Mouse (Mus musculus) gastrocnemius, adult 2 months (tissue): ENCODE measurements at regions not wholly inside any gene's neighbourhood (a gene's known extent, or its start where the extent isn't known, plus 50 kb on each side); places are given as distances from the start of the nearest gene placed in this dataset.
"Not testable (repeated sequence)": the region's sequence is repeated elsewhere in the genome, so short reads cannot be mapped to it uniquely, and the experiment has no call there.

Experiments used
- DNase-seq: peaks from one replicate; pipeline ENCODE4 v3.0.0; 2022
- H3K27ac ChIP-seq: fragments of 200-600 bp; 2 replicates; pipeline ENCODE4 v1.8.1; 2022; ENCODE audit warnings: mild to moderate bottlenecking
- H3K4me3 ChIP-seq: fragments of 200-600 bp; 2 replicates; pipeline ENCODE4 v1.8.1; 2022; ENCODE audit warnings: mild to moderate bottlenecking, moderate library complexity
- CTCF ChIP-seq: fragments of 200-600 bp; IDR thresholded peaks from 2 replicates; pipeline ENCODE4 v1.8.1; 2022; ENCODE audit warnings: antibody characterized with exemption, mild to moderate bottlenecking, moderate library complexity
- intact Hi-C: fragments of 180-260 bp; cut with DNase I; formaldehyde crosslinking; loops from one replicate; pipeline ENCODE4 v1.15.1; 2025

GRCm38 (mm10) chr9:52935082-52935481 is 255.5 kb upstream of the AI593442 start:
- H3K27ac ChIP-seq: no peak overlapping the region
- DNase-seq: no peak
- no peak overlapping the region for H3K4me3 ChIP-seq
- TF ChIP-seq CTCF: no peak
- intact Hi-C loops: no loop called here

GRCm38 (mm10) chr9:52917516-52917915 is 237.9 kb upstream of the AI593442 start:
- intact Hi-C loops: no loop called here
- no peak for TF ChIP-seq CTCF
- no peak for DNase-seq
- no peak overlapping the region for H3K27ac ChIP-seq
- no peak overlapping the region for H3K4me3 ChIP-seq

- DNase-seq, H3K27ac ChIP-seq, H3K4me3 ChIP-seq, intact Hi-C loops: not testable (repeated sequence)
Measured at GRCm38 (mm10) chr9:52888653-52889052, 209.1 kb upstream of the AI593442 start.

- DNase-seq, H3K27ac ChIP-seq, intact Hi-C loops, H3K4me3 ChIP-seq: not testable (repeated sequence)
Measured at GRCm38 (mm10) chr9:52887997-52888396, 208.4 kb upstream of the AI593442 start.

- Histone ChIP-seq H3K4me3 (no peak overlapping the region), H3K27ac (no peak overlapping the region)
- DNase-seq: no peak
- intact Hi-C loops: no loop called here
- TF ChIP-seq CTCF: no peak
Measured at GRCm38 (mm10) chr9:52867236-52867635, 187.7 kb upstream of the AI593442 start.

GRCm38 (mm10) chr9:52860327-52860726 is 180.7 kb upstream of the AI593442 start:
- Histone ChIP-seq H3K27ac (no peak overlapping the region), H3K4me3 (no peak overlapping the region)
- intact Hi-C loops: no loop called here
- DNase-seq: no peak
- no peak for TF ChIP-seq CTCF

GRCm38 (mm10) chr9:52858411-52858810 is 178.8 kb upstream of the AI593442 start:
- no peak for DNase-seq
- Histone ChIP-seq H3K27ac (no peak overlapping the region), H3K4me3 (no peak overlapping the region)
- intact Hi-C loops: no loop called here
- no peak for TF ChIP-seq CTCF

GRCm38 (mm10) chr9:52853338-52853737 is 173.8 kb upstream of the AI593442 start:
- TF ChIP-seq CTCF: no peak
- no peak for DNase-seq
- Histone ChIP-seq H3K27ac (peak overlapping the region; percentile 66), H3K4me3 (no peak overlapping the region)
- intact Hi-C loops: no loop called here

GRCm38 (mm10) chr9:52850552-52850951 is 171.0 kb upstream of the AI593442 start:
- no peak for DNase-seq
- Histone ChIP-seq H3K4me3 (no peak overlapping the region), H3K27ac (no peak overlapping the region)
- intact Hi-C loops: no loop called here
- no peak for TF ChIP-seq CTCF

- no peak for TF ChIP-seq CTCF
- no peak for DNase-seq
- intact Hi-C loops: no loop called here
- Histone ChIP-seq H3K4me3 (no peak overlapping the region), H3K27ac (no peak overlapping the region)
Measured at GRCm38 (mm10) chr9:52849931-52850330, 170.4 kb upstream of the AI593442 start.

GRCm38 (mm10) chr9:52841105-52841504 is 161.5 kb upstream of the AI593442 start:
- no peak overlapping the region for H3K4me3 ChIP-seq
- intact Hi-C loops: no loop called here
- H3K27ac ChIP-seq: no peak overlapping the region
- TF ChIP-seq CTCF: no peak
- DNase-seq: no peak

GRCm38 (mm10) chr9:52839996-52840395 is 160.4 kb upstream of the AI593442 start:
- intact Hi-C loops: no loop called here

GRCm38 (mm10) chr9:52836151-52836630 is 156.6 kb upstream of the AI593442 start:
- intact Hi-C loops: no loop called here
- no peak overlapping the region for H3K4me3 ChIP-seq
- no peak for TF ChIP-seq CTCF
- DNase-seq: no peak
- no peak overlapping the region for H3K27ac ChIP-seq

More at GRCm38 (mm10) chr9:52839996-52840395, 160.4 kb upstream of the AI593442 start:
- no peak overlapping the region for H3K4me3 ChIP-seq
- H3K27ac ChIP-seq: no peak overlapping the region
- no peak for DNase-seq
- no peak for TF ChIP-seq CTCF

- Histone ChIP-seq H3K4me3 (no peak overlapping the region), H3K27ac (no peak overlapping the region)
- DNase-seq: no peak
- no peak for TF ChIP-seq CTCF
- intact Hi-C loops: no loop called here
Measured at GRCm38 (mm10) chr9:52835481-52836150, 156.0 kb upstream of the AI593442 start.
